Mouse (Mus musculus) MEL (cell line): ENCODE measurements around the gene Cox16. TPM values are rescaled to one million over a fixed set of nuclear protein-coding genes. Genes with fewer than 3 reads are reported as not detected.

ENCODE experiments used
- DNase-seq: peaks from one replicate; pipeline ENCODE4 v3.0.0; 2011; ENCODE audit warnings: low read depth, low spot score
- H3K27ac ChIP-seq: 2 replicates; pipeline ENCODE4 v1.5.1; 2012; ENCODE audit warnings: low read depth, mild to moderate bottlenecking, control low read depth, low read length, moderate library complexity; ENCODE audit not compliant: control insufficient read depth
- H3K27me3 ChIP-seq, 2 experiments: fragments of 150-350 bp in 1 of 2; sonication (generic) in 1 of 2; 2 replicates each; pipeline ENCODE4 v1.6.1; 2012; ENCODE audit warnings: low read length in 2 of 2, mild to moderate bottlenecking in 2 of 2, improper control_type of control experiment in 1 of 2, moderate library complexity in 1 of 2; ENCODE audit not compliant: insufficient read depth in 2 of 2, control insufficient read depth in 1 of 2
- H3K36me3 ChIP-seq, 2 experiments: 2 replicates each; pipeline ENCODE4 v1.6.1; 2012 to 2014; ENCODE audit warnings: low read length in 2 of 2, improper control_type of control experiment in 1 of 2, inconsistent platforms in 1 of 2, mild to moderate bottlenecking in 1 of 2; ENCODE audit not compliant: insufficient read depth in 2 of 2, control insufficient read depth in 1 of 2
- H3K4me1 ChIP-seq, 2 experiments: fragments of 150-350 bp in 1 of 2; sonication (generic) in 1 of 2; 2 replicates each; pipeline ENCODE4 v1.6.1; 2012; ENCODE audit warnings: low read length in 2 of 2, improper control_type of control experiment in 1 of 2, mild to moderate bottlenecking in 1 of 2; ENCODE audit not compliant: insufficient read depth in 2 of 2, control insufficient read depth in 1 of 2
- H3K4me3 ChIP-seq, 2 experiments: fragments of 150-350 bp in 1 of 2; sonication (generic) in 1 of 2; 2 replicates each; pipeline ENCODE4 v1.5.1; 2012; ENCODE audit warnings: low read depth in 2 of 2, low read length in 2 of 2, mild to moderate bottlenecking in 2 of 2, moderate library complexity in 2 of 2, control low read depth in 1 of 2, improper control_type of control experiment in 1 of 2; ENCODE audit not compliant: control insufficient read depth in 1 of 2, insufficient read depth in 1 of 2
- H3K79me2 ChIP-seq: 2 replicates; pipeline ENCODE4 v1.6.1; 2012; ENCODE audit warnings: mild to moderate bottlenecking, low read length, moderate library complexity; ENCODE audit not compliant: control insufficient read depth, poor library complexity, insufficient read depth
- H3K9ac ChIP-seq: 2 replicates; pipeline ENCODE4 v1.6.1; 2012; ENCODE audit warnings: low read depth, mild to moderate bottlenecking, control low read depth, low read length, moderate library complexity; ENCODE audit not compliant: control insufficient read depth, poor library complexity, severe bottlenecking
- H3K9me3 ChIP-seq: fragments of 150-350 bp; sonication (generic); replicated peaks from 2 replicates; pipeline ENCODE4 v1.6.1; 2012; ENCODE audit warnings: mild to moderate bottlenecking, low read length, improper control_type of control experiment, moderate library complexity; ENCODE audit not compliant: insufficient read depth
- ELF1 ChIP-seq: IDR thresholded peaks from 2 replicates; pipeline ENCODE4 v1.6.1; 2014; ENCODE audit warnings: low read depth, mild to moderate bottlenecking, inconsistent platforms, low read length, improper control_type of control experiment, moderate library complexity
- ETS1 ChIP-seq: IDR thresholded peaks from 2 replicates; pipeline ENCODE4 v1.6.1; 2012; ENCODE audit warnings: low read depth, mild to moderate bottlenecking, inconsistent platforms, low read length, improper control_type of control experiment, moderate library complexity
- GATA1 ChIP-seq: IDR thresholded peaks from 2 replicates; pipeline ENCODE4 v1.6.1; 2011; ENCODE audit warnings: low read depth, low read length, improper control_type of control experiment
- HCFC1 ChIP-seq: IDR thresholded peaks from 2 replicates; pipeline ENCODE4 v1.6.1; 2012; ENCODE audit warnings: low read depth, mild to moderate bottlenecking, inconsistent platforms, low read length, improper control_type of control experiment, moderate library complexity
- KAT2A ChIP-seq: conservative IDR thresholded peaks from 2 replicates; pipeline ENCODE4 v1.6.1; 2012; ENCODE audit warnings: low read depth, low read length, improper control_type of control experiment, inconsistent platforms
- MAFK ChIP-seq: IDR thresholded peaks from 2 replicates; pipeline ENCODE4 v1.6.1; 2011; ENCODE audit warnings: low read depth, mild to moderate bottlenecking, low read length, improper control_type of control experiment, borderline replicate concordance
- MAX ChIP-seq: IDR thresholded peaks from 2 replicates; pipeline ENCODE4 v1.6.1; 2011; ENCODE audit warnings: low read length, improper control_type of control experiment
- MAZ ChIP-seq: IDR thresholded peaks from 2 replicates; pipeline ENCODE4 v1.6.1; 2012; ENCODE audit warnings: low read depth, mild to moderate bottlenecking, inconsistent platforms, low read length, improper control_type of control experiment
- MXI1 ChIP-seq: IDR thresholded peaks from 2 replicates; pipeline ENCODE4 v1.6.1; 2011; ENCODE audit warnings: mild to moderate bottlenecking, low read depth, low read length, improper control_type of control experiment
- MYC ChIP-seq: IDR thresholded peaks from 2 replicates; pipeline ENCODE4 v1.6.1; 2011; ENCODE audit warnings: low read depth, mild to moderate bottlenecking, low read length, improper control_type of control experiment, moderate library complexity
- NELFE ChIP-seq: IDR thresholded peaks from 2 replicates; pipeline ENCODE4 v1.6.1; 2011; ENCODE audit warnings: low read depth, low read length, improper control_type of control experiment
- NRF1 ChIP-seq: IDR thresholded peaks from 2 replicates; pipeline ENCODE4 v1.6.1; 2014; ENCODE audit warnings: low read depth, mild to moderate bottlenecking, inconsistent platforms, low read length, improper control_type of control experiment, moderate library complexity; ENCODE audit not compliant: poor library complexity, insufficient read depth, severe bottlenecking
- POLR2A ChIP-seq, 2 experiments: IDR thresholded peaks; 2 replicates each; pipeline ENCODE4 v1.6.1; 2011 to 2012; ENCODE audit warnings: low read length in 2 of 2, mild to moderate bottlenecking in 2 of 2, control low read depth in 1 of 2, improper control_type of control experiment in 1 of 2, low read depth in 1 of 2, moderate library complexity in 1 of 2; ENCODE audit not compliant: control insufficient read depth in 1 of 2, insufficient read depth in 1 of 2, poor library complexity in 1 of 2
- POLR2AphosphoS2 ChIP-seq: IDR thresholded peaks from 2 replicates; pipeline ENCODE4 v1.6.1; 2011; ENCODE audit warnings: low read length, improper control_type of control experiment
- POLR2AphosphoS5 ChIP-seq: IDR thresholded peaks from 2 replicates; pipeline ENCODE4 v1.6.1; 2012; ENCODE audit warnings: low read depth, borderline replicate concordance, mild to moderate bottlenecking, inconsistent platforms, low read length, moderate library complexity, mixed read lengths
- RCOR1 ChIP-seq: IDR thresholded peaks from 2 replicates; pipeline ENCODE4 v1.6.1; 2012; ENCODE audit warnings: low read depth, mild to moderate bottlenecking, inconsistent platforms, low read length, improper control_type of control experiment
- SIN3A ChIP-seq: IDR thresholded peaks from 2 replicates; pipeline ENCODE4 v1.6.1; 2012; ENCODE audit warnings: low read length, improper control_type of control experiment, inconsistent platforms
- TAL1 ChIP-seq: IDR thresholded peaks from 2 replicates; pipeline ENCODE4 v1.6.1; 2012; ENCODE audit warnings: mild to moderate bottlenecking, inconsistent platforms, low read length, moderate library complexity, mixed read lengths
- TBP ChIP-seq: IDR thresholded peaks from 2 replicates; pipeline ENCODE4 v1.8.0; 2011; ENCODE audit warnings: low read depth, low read length, improper control_type of control experiment
- TCF12 ChIP-seq: IDR thresholded peaks from 2 replicates; pipeline ENCODE4 v1.6.1; 2014; ENCODE audit warnings: low read depth, mild to moderate bottlenecking, inconsistent platforms, low read length, improper control_type of control experiment, moderate library complexity
- UBTF ChIP-seq: IDR thresholded peaks from 2 replicates; pipeline ENCODE4 v1.6.1; 2012; ENCODE audit warnings: low read depth, mild to moderate bottlenecking, inconsistent platforms, low read length, improper control_type of control experiment, moderate library complexity, borderline replicate concordance; ENCODE audit not compliant: insufficient read depth
- USF1 ChIP-seq: IDR thresholded peaks from 2 replicates; pipeline ENCODE4 v1.6.1; 2014; ENCODE audit warnings: low read depth, mild to moderate bottlenecking, inconsistent platforms, low read length, improper control_type of control experiment, moderate library complexity
- ZC3H11A ChIP-seq: IDR thresholded peaks from 2 replicates; pipeline ENCODE4 v1.6.1; 2012; ENCODE audit warnings: low read depth, mild to moderate bottlenecking, inconsistent platforms, low read length, improper control_type of control experiment
- ZMIZ1 ChIP-seq: IDR thresholded peaks from 2 replicates; pipeline ENCODE4 v1.6.1; 2012; ENCODE audit warnings: low read depth, mild to moderate bottlenecking, inconsistent platforms, low read length, improper control_type of control experiment, moderate library complexity
- polyA plus RNA-seq, 2 experiments: library from polyadenylated mRNA; stranded (reverse) in 1 of 2; unstranded in 1 of 2; fragments of >175 nt in 1 of 2; fragments of >200 nt in 1 of 2; gene quantifications; 2 replicates each; pipeline versions ENCODE4 v1.2.1 to v1.2.4; 2012; ENCODE audit warnings: low replicate concordance in 2 of 2, low read depth in 1 of 2; ENCODE audit not compliant: insufficient read length in 2 of 2, insufficient read depth in 1 of 2, missing spikeins in 1 of 2
- total RNA-seq: library from RNA; depleted of rRNA; stranded (reverse); fragments of 300-350 nt; gene quantifications from 2 replicates; pipeline ENCODE4 v1.2.3, GENCODE M21; 2012; rRNA removed

Cox16 gene
- total RNA-seq (94.6 and 99.1 TPM in 2 replicates), polyA plus RNA-seq (10 to 100 TPM in 1 of 2 experiments, not detected in 1; 49.6 TPM)

GRCm38 (mm10) chr12:81484727-81485191 is at the start of gene Cox16:
Gene Cox16 (minus strand): TSS chr12:81485127.
- TF ChIP-seq POLR2AphosphoS2, result peak; percentile 81
- TF ChIP-seq MAFK, result peak; percentile 68
- TF ChIP-seq MAX, result peak; percentile 79
- 0 out of 2 replicates have a peak, but pooled peaks have one; percentile 51 for TF ChIP-seq MAZ
- peak; percentile 72; the same call in 1 of the 2 replicates for TF ChIP-seq TBP
- TF ChIP-seq POLR2A (IDR thresholded peaks at IDR 0.05; ENCODE audit: control insufficient read depth in 1 of 2, insufficient read depth in 1 of 2, low read depth in 1 of 2, low read length in 2 of 2, poor library complexity in 1 of 2), result peak; percentile 82 to 93
- TF ChIP-seq TAL1, result peak; percentile 29; the same call in 1 of the 2 replicates
- TF ChIP-seq POLR2AphosphoS5, result no peak
- no peak for TF ChIP-seq ZC3H11A
- peak; percentile 8; the same call in 1 of the 2 replicates for TF ChIP-seq MXI1
- no peak for TF ChIP-seq UBTF
- peak; percentile 34; the same call in 1 of the 2 replicates for TF ChIP-seq SIN3A
- TF ChIP-seq ETS1, result peak; percentile 55
- TF ChIP-seq RCOR1, result peak; percentile 56; the same call in 1 of the 2 replicates
- TF ChIP-seq HCFC1, result peak; percentile 85
- peak; percentile 90 for TF ChIP-seq NELFE
- TF ChIP-seq TCF12, result peak; percentile 57; the same call in 1 of the 2 replicates
- TF ChIP-seq NRF1, result no peak
- TF ChIP-seq MYC, result peak; percentile 86
- TF ChIP-seq USF1, result no peak
- peak; percentile 61; the same call in 1 of the 2 replicates for TF ChIP-seq KAT2A
- TF ChIP-seq GATA1, result peak; percentile 71
- TF ChIP-seq ELF1, result peak; percentile 74
- peak; percentile 78; the same call in 1 of the 2 replicates for TF ChIP-seq ZMIZ1
- H3K4me1 ChIP-seq, result peaks cover 0 to 3% of the 10 kb centered on the region in 2 experiments; a peak in 2 of 4 replicates
- H3K79me2 ChIP-seq, result peaks cover 12% of the 10 kb centered on the region
- H3K27ac ChIP-seq, result peak within 1 kb of the TSS; percentile 99
- no peaks in the 10 kb centered on the region for H3K27me3 ChIP-seq
- H3K4me3 ChIP-seq, result peak within 1 kb of the TSS; percentile 79 to 87
- H3K36me3 ChIP-seq, result peaks cover 0 to 10% of the 10 kb centered on the region in 2 experiments; a peak in 2 of 4 replicates
- H3K9ac ChIP-seq, result peak within 1 kb of the TSS; percentile 98
- no peaks in the 10 kb centered on the region for H3K9me3 ChIP-seq
- DNase-seq, result peak; percentile 94
